Mouse (Mus musculus) heart, postnatal 10 days (tissue): ENCODE data around the gene Nid2. TPM values are rescaled to one million over a fixed set of nuclear protein-coding genes. Genes with fewer than 3 reads are reported as not detected.

Source experiments
- DNase-seq, 2 experiments: peaks; one replicate each; pipeline ENCODE4 v3.0.0; 2021
- intact Hi-C: fragments of 180-260 bp; cut with DNase I; formaldehyde crosslinking; loops from one replicate; pipeline ENCODE4 v1.15.1; 2025
- total RNA-seq, 2 experiments: library from RNA; stranded (reverse); gene quantifications; 2 replicates each; pipeline ENCODE4 v1.2.3; 2021

The Nid2 gene
- total RNA-seq, 2 experiments from 2014 or later = 109 to 116 TPM

DNA sequence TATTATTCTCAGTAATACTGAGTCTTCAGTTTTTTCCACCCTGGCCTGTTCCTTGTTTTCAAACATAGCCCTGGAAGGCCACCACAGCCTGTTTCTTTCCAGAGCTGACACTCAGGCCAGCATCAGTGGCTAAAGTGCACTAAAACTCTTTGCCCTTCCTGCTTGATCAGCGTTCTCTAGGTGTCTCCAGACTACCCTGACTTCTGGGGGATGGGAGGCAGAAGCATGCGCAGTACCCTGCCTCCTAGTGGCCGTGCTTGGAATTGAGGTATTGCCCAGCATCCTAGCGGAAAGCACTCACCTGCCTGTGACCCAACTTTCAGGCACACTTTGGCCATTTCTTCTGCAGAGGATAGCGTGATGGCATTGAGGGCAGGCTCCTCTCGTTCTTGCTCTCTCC lies 25.8 kb downstream of the Nid2 start:
- DNase-seq = peak; percentile 68 to 80
- intact Hi-C loops = loop anchor here (1.0 kb wide), 1 partner anchor 71 kb away; no protein-coding TSS in a partner anchor

DNA sequence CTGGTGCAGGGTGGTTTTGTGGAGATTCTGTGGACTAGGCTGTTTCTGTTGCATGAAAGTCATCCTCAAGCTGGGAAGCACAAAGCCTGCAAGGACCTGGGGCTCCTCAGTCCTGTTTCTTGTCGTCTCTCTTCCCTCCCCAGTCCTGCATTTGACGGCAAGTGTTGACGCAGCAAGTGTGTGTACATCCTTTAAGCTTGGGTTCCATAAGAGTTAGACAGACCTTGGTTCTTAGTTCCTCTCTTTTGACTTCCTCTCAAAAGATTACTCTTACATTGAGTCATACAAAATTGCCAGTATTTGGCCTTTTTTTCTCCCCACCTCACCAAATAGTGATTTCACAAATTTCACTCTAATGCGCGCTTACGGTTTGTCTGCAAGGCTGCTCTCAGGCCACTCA lies 26.3 kb downstream of the Nid2 start:
- DNase-seq = no peak
- intact Hi-C loops = loop anchor here (1.0 kb wide), 1 partner anchor 71 kb away; no protein-coding TSS in a partner anchor

- intact Hi-C loops = loop anchor here (1.0 kb wide), 1 partner anchor 72 kb away; no protein-coding TSS in a partner anchor
- no peak for DNase-seq
Observed at GRCm38 (mm10) chr14:19777945-19778344, 26.9 kb downstream of the Nid2 start.

GRCm38 (mm10) chr14:19785797-19786588 lies 34.9 kb downstream of the Nid2 start:
- intact Hi-C loops = no loop called here
- DNase-seq = no peak

DNA sequence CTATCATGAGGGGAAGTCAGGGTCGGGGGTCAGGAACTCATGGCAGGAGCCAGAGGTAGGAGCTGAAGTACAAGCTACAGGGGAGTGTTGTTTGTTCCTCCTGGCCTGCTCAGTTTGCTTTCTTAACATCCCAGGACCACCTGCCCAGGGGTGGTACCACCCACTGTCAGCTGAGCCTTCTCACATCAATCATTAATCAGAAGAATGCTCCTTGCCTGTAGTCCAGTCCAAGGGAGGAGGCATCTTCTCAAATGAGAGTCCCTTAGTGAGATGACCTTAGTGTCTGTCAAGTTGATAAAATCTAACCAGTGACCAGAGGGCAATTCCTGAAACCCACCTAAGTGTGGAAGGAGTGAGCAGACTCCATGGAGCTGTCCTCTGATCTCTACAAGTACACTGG lies 37.4 kb downstream of the Nid2 start:
- DNase-seq = no peak
- intact Hi-C loops = no loop called here

- DNase-seq = no peak
- intact Hi-C loops = no loop called here
Observed at GRCm38 (mm10) chr14:19794881-19795280, 43.8 kb downstream of the Nid2 start.

DNA sequence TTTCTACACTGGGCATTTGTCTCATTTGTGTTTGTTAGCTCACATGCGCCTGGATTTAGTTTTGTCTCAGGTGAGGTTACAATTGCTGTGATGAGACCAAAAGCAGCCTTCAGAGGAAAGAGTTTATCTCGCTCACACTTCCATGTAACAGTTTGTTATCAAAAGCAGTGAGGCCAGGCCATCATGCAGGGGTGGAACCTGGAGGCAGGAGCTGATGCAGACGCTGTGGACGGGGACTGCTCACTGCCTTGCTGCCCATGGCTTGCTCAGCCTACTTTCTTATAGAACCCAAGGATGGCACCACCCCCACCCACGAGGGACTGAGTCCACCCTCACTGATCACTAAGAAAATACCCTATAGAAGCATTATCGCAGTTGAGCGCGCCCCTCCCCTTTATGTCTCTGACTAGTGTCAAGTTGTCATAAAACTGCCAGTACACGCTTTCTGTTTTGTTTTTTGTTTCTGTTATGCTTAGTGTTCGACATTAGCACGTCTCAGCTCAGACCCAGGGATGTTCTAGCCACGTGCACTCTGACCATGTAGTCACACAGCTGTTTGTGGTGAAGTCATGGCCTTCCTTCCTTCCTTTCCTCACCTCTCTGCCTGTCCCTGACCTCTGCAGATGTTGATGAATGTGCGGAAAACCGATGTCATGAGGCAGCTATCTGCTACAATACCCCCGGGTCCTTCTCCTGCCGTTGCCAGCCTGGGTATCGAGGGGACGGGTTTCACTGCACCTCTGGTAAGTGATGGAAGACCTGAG lies 45.7 kb downstream of the Nid2 start:
- no peak for DNase-seq
- intact Hi-C loops = no loop called here

DNA sequence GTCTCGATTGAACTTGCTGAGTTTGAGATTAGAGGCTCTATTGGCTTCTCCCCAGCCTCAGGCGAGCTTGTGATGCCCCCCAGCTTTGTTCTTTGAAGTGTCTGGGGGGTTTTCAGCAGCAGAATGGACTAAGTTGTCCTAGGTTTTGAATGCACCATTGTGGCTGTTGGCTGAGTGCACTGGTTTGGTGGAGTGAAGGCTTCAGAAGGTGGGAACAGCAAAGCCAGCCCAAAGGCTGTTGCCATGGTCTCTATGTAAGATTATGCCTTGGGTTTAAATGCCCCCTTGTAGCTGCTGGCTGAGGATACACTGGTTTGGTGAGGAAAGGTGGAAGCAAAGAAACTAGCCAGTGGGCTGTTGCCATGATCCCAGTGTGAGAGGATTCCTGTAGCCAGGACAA lies 49.4 kb downstream of the Nid2 start:
- intact Hi-C loops = loop anchor here (2.0 kb wide), 1 partner anchor 14 kb away; no protein-coding TSS in a partner anchor
- no peak for DNase-seq

DNA sequence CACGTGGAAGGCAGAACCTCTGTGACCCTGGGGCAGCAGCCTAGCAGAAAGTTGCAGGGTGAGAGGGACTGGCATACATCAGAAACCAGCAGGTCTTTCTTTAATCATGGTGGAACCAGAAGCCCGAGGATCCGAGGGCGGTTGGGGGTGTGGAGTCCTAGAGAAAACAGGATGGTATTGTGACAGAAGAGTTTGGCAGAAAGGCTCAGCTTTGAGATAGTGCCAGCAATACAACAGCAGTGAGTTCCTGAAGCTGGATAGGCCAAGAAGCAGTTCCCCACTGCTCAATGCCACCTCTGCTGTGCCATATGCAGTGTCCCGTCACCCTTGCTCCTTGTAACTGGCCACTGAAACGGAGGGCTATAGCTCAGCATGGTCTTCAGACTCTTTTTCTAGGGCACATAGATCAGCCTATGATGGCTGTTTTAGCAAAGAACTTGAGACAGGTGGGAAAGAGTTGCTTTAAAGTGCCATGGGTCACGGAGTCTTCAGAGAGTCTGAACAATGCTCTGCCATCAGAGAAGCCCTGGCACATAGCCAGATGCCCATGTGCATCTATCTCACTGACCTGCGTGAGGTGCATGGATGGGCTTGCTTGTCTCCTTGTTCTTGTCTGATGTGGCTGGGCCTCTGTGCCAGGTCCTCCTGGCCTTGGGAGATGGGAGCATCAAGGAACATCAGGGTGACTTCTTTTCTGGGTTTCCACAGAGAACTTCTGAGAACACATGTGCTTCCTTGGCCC lies 50.6 kb downstream of the Nid2 start:
- DNase-seq = no peak
- intact Hi-C loops = loop anchor here (2.0 kb wide), 1 partner anchor 13 kb away; no protein-coding TSS in a partner anchor

GRCm38 (mm10) chr14:19803222-19803621 lies 52.2 kb downstream of the Nid2 start:
- no peak for DNase-seq
- intact Hi-C loops = no loop called here

- DNase-seq = peak in 1 of 2 experiments; percentile 27
- intact Hi-C loops = no loop called here
Observed at GRCm38 (mm10) chr14:19803623-19804022, 52.6 kb downstream of the Nid2 start.

DNA sequence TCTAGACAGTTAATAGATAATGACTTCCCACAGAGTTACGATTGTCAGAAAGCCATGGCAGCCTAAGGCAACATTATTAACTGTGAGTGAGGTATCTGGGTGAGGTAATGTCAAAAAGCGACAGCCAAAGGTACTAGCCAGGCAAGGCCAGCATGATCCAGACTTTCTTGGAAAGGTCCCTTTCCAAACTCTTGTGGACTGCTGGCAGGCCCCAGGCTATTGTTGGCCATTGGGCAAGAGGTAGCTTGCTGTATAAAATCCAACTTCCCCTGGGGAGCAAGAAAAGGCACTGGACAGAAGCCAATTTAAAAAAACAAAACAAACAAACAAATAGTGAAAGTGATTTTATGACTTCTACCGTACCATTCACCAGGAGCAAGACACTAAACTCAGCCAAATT lies 56.3 kb downstream of the Nid2 start:
- intact Hi-C loops = loop anchor here (1.0 kb wide), 1 partner anchor 24 kb away; no protein-coding TSS in a partner anchor
- DNase-seq = peak in 1 of 2 experiments; percentile 33

- no peak for DNase-seq
- intact Hi-C loops = loop anchor here (1.0 kb wide), 1 partner anchor 25 kb away; no protein-coding TSS in a partner anchor
Observed at GRCm38 (mm10) chr14:19807858-19808257, 56.8 kb downstream of the Nid2 start.

DNA sequence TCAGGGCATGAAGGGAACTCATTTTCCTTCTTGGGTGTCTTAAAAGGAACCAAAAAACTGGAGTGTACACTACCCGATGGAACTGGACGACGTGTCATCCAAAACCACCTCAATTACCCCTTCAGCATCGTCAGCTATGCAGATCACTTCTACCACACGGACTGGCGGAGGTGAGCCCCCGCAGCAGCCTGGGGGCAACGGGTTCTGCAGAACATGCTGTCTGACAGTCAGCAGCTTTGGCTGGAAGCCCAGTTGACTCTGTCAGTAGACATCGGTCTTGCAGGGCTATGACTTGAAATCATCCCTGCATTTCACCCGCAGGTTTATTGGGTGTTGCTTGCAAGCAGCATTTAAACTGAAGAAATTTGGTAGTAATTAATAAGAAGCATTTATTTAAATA lies 58.9 kb downstream of the Nid2 start:
- DNase-seq = no peak
- intact Hi-C loops = loop anchor here (5.0 kb wide), 1 partner anchor 38 kb away; no protein-coding TSS in a partner anchor

DNA sequence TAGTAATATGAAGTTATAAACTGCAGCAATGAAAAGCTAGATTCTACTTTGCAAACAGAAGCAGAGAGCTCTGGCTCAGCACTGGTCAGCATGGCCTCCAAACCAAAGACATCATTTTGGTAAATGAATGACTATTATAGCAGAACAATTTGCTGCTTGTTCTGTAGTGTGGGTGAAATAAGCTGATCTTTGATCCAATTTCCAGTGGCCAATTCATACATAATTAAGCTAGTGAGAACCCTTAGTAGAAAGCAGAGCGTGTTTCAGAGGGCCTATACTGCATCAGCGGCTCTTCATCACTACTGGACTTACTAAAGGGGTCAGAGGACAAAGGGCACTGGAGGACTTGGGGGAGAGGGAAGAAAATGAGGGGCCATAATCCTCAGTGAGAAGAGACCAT lies 62.0 kb downstream of the Nid2 start:
- DNase-seq = no peak
- intact Hi-C loops = loop anchor here (5.0 kb wide), 1 partner anchor 41 kb away; no protein-coding TSS in a partner anchor

GRCm38 (mm10) chr14:19817949-19818348 lies 66.9 kb downstream of the Nid2 start:
- intact Hi-C loops = loop anchor here (1.0 to 2.0 kb wide), 2 partner anchors 67 to 112 kb away; partner anchors contain the start of gene Nid2

GRCm38 (mm10) chr14:19821686-19822085 lies 70.6 kb downstream of the Nid2 start:
- intact Hi-C loops = no loop called here
- DNase-seq = no peak

More at GRCm38 (mm10) chr14:19817949-19818348, 66.9 kb downstream of the Nid2 start:
- DNase-seq = peak; percentile 82 to 91

DNA sequence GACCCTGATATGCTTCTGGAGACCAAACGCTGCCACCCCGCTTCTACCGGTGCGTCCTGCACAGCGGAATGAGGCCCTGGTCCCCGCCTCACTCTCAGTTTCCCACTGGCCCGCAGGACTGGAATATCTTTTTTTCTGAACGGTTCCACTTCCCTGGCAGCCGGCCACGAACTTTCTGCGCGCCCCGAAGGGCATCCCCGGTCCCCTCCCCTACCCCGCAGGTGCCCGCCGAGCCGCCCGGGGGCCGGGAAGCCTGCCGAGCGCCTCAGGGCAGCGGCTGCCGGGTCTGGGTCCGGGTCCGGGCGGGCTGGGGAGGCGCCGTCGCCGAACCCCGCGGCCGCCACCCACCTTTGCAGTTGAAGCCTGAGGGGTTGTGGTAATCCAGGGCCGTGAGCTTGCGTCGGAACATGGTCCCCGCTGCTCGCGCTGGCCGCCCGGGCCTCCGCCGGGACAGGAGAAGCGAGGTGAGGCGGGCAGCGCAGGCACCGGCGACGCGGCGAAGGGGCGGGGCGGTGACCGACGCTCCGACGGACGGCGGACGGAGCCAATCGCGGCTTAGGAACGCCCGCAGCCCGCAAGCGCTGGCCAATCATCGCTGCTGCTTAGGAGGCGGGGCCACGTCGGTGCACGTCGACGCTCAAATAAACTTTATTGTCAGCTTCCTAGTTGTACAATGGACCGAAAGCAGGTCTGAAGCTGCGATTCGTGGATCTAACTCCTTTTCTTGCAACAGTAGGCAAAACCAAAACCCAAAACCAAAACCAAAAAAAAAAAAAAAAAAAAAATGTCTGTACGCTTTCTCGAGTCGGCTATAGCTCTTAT lies 72.5 kb downstream of the Nid2 start, which contains the start of gene Rtraf:
TSS of gene Rtraf (minus strand) at position 504 of the 822 bp plus-strand sequence.
- peak; percentile 95 for DNase-seq
- intact Hi-C loops = no loop called here

GRCm38 (mm10) chr14:19825481-19825880 lies 74.4 kb downstream of the Nid2 start:
- DNase-seq = no peak
- intact Hi-C loops = no loop called here
